Mouse (Mus musculus): ENCODE data around the gene Gpr152. TPM values are rescaled to one million over a fixed set of nuclear protein-coding genes. Genes with fewer than 3 reads are reported as not detected.

Gpr152 gene
- polyA plus RNA-seq, 1 experiment from 2014 or later: not detected

- 80% methylated on average over 13 of the region's 13 CpGs for WGBS
- peaks cover 25% of the 10 kb centered on the region for H3K27me3 ChIP-seq (ENCODE audit: insufficient read depth, low read length)
- H3K9me3 ChIP-seq (ENCODE audit: low read length): no peaks in the 10 kb centered on the region
- no peak overlapping the region for H3K4me3 ChIP-seq (ENCODE audit: low read length)
- H3K9ac ChIP-seq (replicated peaks; ENCODE audit: low read length): no peak overlapping the region
- H3K4me1 ChIP-seq (ENCODE audit: insufficient read depth, low read length): peaks cover 45% of the 10 kb centered on the region
- no peak overlapping the region for H3K27ac ChIP-seq (ENCODE audit: low read length)
- ATAC-seq (ENCODE audit: low FRiP score, low TSS enrichment): no peak
- H3K36me3 ChIP-seq (ENCODE audit: insufficient read depth, low read length): no peaks in the 10 kb centered on the region
- H3K4me2 ChIP-seq (replicated peaks; ENCODE audit: low read depth, low read length): no peak overlapping the region
Measured at GRCm38 (mm10) chr19:4098426-4098825, 41.2 kb upstream of the Gpr152 start.

GRCm38 (mm10) chr19:4099056-4099455, 40.5 kb upstream of the Gpr152 start:
- Histone ChIP-seq H3K4me1 (ENCODE audit: insufficient read depth, low read length) (peaks cover 45% of the 10 kb centered on the region), H3K36me3 (ENCODE audit: insufficient read depth, low read length) (no peaks in the 10 kb centered on the region), H3K9me3 (ENCODE audit: low read length) (no peaks in the 10 kb centered on the region), H3K27me3 (ENCODE audit: insufficient read depth, low read length) (peaks cover 25% of the 10 kb centered on the region), H3K27ac (ENCODE audit: low read length) (peak overlapping the region; percentile 32; the same call in 1 of the 2 replicates), H3K4me2 (replicated peaks; ENCODE audit: low read depth, low read length) (peak overlapping the region; percentile 86), H3K4me3 (ENCODE audit: low read length) (0 out of 2 replicates have a peak overlapping the region, but pooled peaks have one; percentile 13), H3K9ac (replicated peaks; ENCODE audit: low read length) (peak overlapping the region; percentile 67; the same call in 1 of the 2 replicates)
- 0 out of 2 replicates have a peak, but pooled peaks have one; percentile 13 for ATAC-seq (ENCODE audit: low FRiP score, low TSS enrichment)
- WGBS: 8% methylated on average over 9 of the region's 9 CpGs

- no peaks in the 10 kb centered on the region for H3K36me3 ChIP-seq (ENCODE audit: insufficient read depth, low read length)
- peak within 1 kb of the TSS; percentile 32; the same call in 1 of the 2 replicates for H3K27ac ChIP-seq (ENCODE audit: low read length)
- peak within 1 kb of the TSS; percentile 86 for H3K4me2 ChIP-seq (replicated peaks; ENCODE audit: low read depth, low read length)
- under 1% methylated on average over 51 of the region's 53 CpGs for WGBS
- ATAC-seq (ENCODE audit: low FRiP score, low TSS enrichment): no peak
- peaks cover 45% of the 10 kb centered on the region for H3K4me1 ChIP-seq (ENCODE audit: insufficient read depth, low read length)
- peak within 1 kb of the TSS; percentile 67 for H3K9ac ChIP-seq (replicated peaks; ENCODE audit: low read length)
- H3K9me3 ChIP-seq (ENCODE audit: low read length): no peaks in the 10 kb centered on the region
- H3K27me3 ChIP-seq (ENCODE audit: insufficient read depth, low read length): peaks cover 25% of the 10 kb centered on the region
- H3K4me3 ChIP-seq (ENCODE audit: low read length): peak within 1 kb of the TSS; percentile 53
Measured at GRCm38 (mm10) chr19:4099837-4100717, 39.5 kb upstream of the Gpr152 start, which contains the start of gene Pitpnm1. Gene Pitpnm1, plus strand, starts transcription at chr19:4099998.

- H3K27me3 ChIP-seq (ENCODE audit: insufficient read depth, low read length): peaks cover 25% of the 10 kb centered on the region
Measured at GRCm38 (mm10) chr19:4100718-4101261, 38.8 kb upstream of the Gpr152 start.

GRCm38 (mm10) chr19:4101466-4101865, 38.1 kb upstream of the Gpr152 start:
- H3K27ac ChIP-seq (ENCODE audit: low read length): no peak overlapping the region
- no peak for ATAC-seq (ENCODE audit: low FRiP score, low TSS enrichment)
- no peaks in the 10 kb centered on the region for H3K36me3 ChIP-seq (ENCODE audit: insufficient read depth, low read length)
- peak overlapping the region; percentile 53; the same call in 1 of the 2 replicates for H3K4me3 ChIP-seq (ENCODE audit: low read length)
- peak overlapping the region; percentile 86 for H3K4me2 ChIP-seq (replicated peaks; ENCODE audit: low read depth, low read length)
- no peaks in the 10 kb centered on the region for H3K9me3 ChIP-seq (ENCODE audit: low read length)
- 0 out of 2 replicates have a peak overlapping the region, but pooled peaks have one; percentile 67 for H3K9ac ChIP-seq (replicated peaks; ENCODE audit: low read length)
- peaks cover 38% of the 10 kb centered on the region for H3K4me1 ChIP-seq (ENCODE audit: insufficient read depth, low read length)
- H3K27me3 ChIP-seq (ENCODE audit: insufficient read depth, low read length): peaks cover 25% of the 10 kb centered on the region
- 73% methylated on average over 6 of the region's 6 CpGs for WGBS

More at GRCm38 (mm10) chr19:4100718-4101261, 38.8 kb upstream of the Gpr152 start:
- no peaks in the 10 kb centered on the region for H3K9me3 ChIP-seq (ENCODE audit: low read length)
- peaks cover 45% of the 10 kb centered on the region for H3K4me1 ChIP-seq (ENCODE audit: insufficient read depth, low read length)
- H3K27ac ChIP-seq (ENCODE audit: low read length): no peak overlapping the region
- H3K36me3 ChIP-seq (ENCODE audit: insufficient read depth, low read length): no peaks in the 10 kb centered on the region
- H3K9ac ChIP-seq (replicated peaks; ENCODE audit: low read length): peak overlapping the region; percentile 67
- ATAC-seq (ENCODE audit: low FRiP score, low TSS enrichment): no peak
- under 1% methylated on average over 45 of the region's 52 CpGs for WGBS
- peak overlapping the region; percentile 86 for H3K4me2 ChIP-seq (replicated peaks; ENCODE audit: low read depth, low read length)
- H3K4me3 ChIP-seq (ENCODE audit: low read length): peak overlapping the region; percentile 53

GRCm38 (mm10) chr19:4102049-4102448, 37.5 kb upstream of the Gpr152 start:
- H3K36me3 ChIP-seq (ENCODE audit: insufficient read depth, low read length): no peaks in the 10 kb centered on the region
- no peak overlapping the region for H3K27ac ChIP-seq (ENCODE audit: low read length)
- peaks cover 25% of the 10 kb centered on the region for H3K27me3 ChIP-seq (ENCODE audit: insufficient read depth, low read length)
- H3K4me1 ChIP-seq (ENCODE audit: insufficient read depth, low read length): peaks cover 38% of the 10 kb centered on the region
- WGBS: 87% methylated on average over 2 of the region's 2 CpGs
- no peak overlapping the region for H3K4me2 ChIP-seq (replicated peaks; ENCODE audit: low read depth, low read length)
- H3K9me3 ChIP-seq (ENCODE audit: low read length): no peaks in the 10 kb centered on the region
- no peak overlapping the region for H3K4me3 ChIP-seq (ENCODE audit: low read length)
- no peak for ATAC-seq (ENCODE audit: low FRiP score, low TSS enrichment)
- H3K9ac ChIP-seq (replicated peaks; ENCODE audit: low read length): no peak overlapping the region

GRCm38 (mm10) chr19:4102626-4103025, 37.0 kb upstream of the Gpr152 start:
- Histone ChIP-seq H3K9ac (replicated peaks; ENCODE audit: low read length) (no peak overlapping the region), H3K9me3 (ENCODE audit: low read length) (no peaks in the 10 kb centered on the region), H3K4me1 (ENCODE audit: insufficient read depth, low read length) (peaks cover 34% of the 10 kb centered on the region), H3K27ac (ENCODE audit: low read length) (no peak overlapping the region), H3K36me3 (ENCODE audit: insufficient read depth, low read length) (no peaks in the 10 kb centered on the region), H3K27me3 (ENCODE audit: insufficient read depth, low read length) (peaks cover 25% of the 10 kb centered on the region), H3K4me3 (ENCODE audit: low read length) (no peak overlapping the region), H3K4me2 (replicated peaks; ENCODE audit: low read depth, low read length) (no peak overlapping the region)
- no peak for ATAC-seq (ENCODE audit: low FRiP score, low TSS enrichment)
- WGBS: 92% methylated on average over 12 of the region's 12 CpGs

GRCm38 (mm10) chr19:4103294-4103693, 36.3 kb upstream of the Gpr152 start:
- Histone ChIP-seq H3K4me3 (ENCODE audit: low read length) (no peak overlapping the region), H3K9ac (replicated peaks; ENCODE audit: low read length) (no peak overlapping the region), H3K4me2 (replicated peaks; ENCODE audit: low read depth, low read length) (no peak overlapping the region), H3K9me3 (ENCODE audit: low read length) (no peaks in the 10 kb centered on the region), H3K36me3 (ENCODE audit: insufficient read depth, low read length) (no peaks in the 10 kb centered on the region), H3K27me3 (ENCODE audit: insufficient read depth, low read length) (peaks cover 25% of the 10 kb centered on the region), H3K4me1 (ENCODE audit: insufficient read depth, low read length) (peaks cover 30% of the 10 kb centered on the region), H3K27ac (ENCODE audit: low read length) (no peak overlapping the region)
- no peak for ATAC-seq (ENCODE audit: low FRiP score, low TSS enrichment)
- 90% methylated on average over 18 of the region's 18 CpGs for WGBS

- no peak for ATAC-seq (ENCODE audit: low FRiP score, low TSS enrichment)
- no peaks in the 10 kb centered on the region for H3K36me3 ChIP-seq (ENCODE audit: insufficient read depth, low read length)
- WGBS: 71% methylated on average over 3 of the region's 3 CpGs
- no peak overlapping the region for H3K9ac ChIP-seq (replicated peaks; ENCODE audit: low read length)
- peaks cover 25% of the 10 kb centered on the region for H3K4me1 ChIP-seq (ENCODE audit: insufficient read depth, low read length)
- peaks cover 25% of the 10 kb centered on the region for H3K27me3 ChIP-seq (ENCODE audit: insufficient read depth, low read length)
- no peaks in the 10 kb centered on the region for H3K9me3 ChIP-seq (ENCODE audit: low read length)
- H3K4me2 ChIP-seq (replicated peaks; ENCODE audit: low read depth, low read length): no peak overlapping the region
- no peak overlapping the region for H3K27ac ChIP-seq (ENCODE audit: low read length)
- no peak overlapping the region for H3K4me3 ChIP-seq (ENCODE audit: low read length)
Measured at GRCm38 (mm10) chr19:4103792-4104191, 35.8 kb upstream of the Gpr152 start.
